Mouse (Mus musculus) heart, postnatal 0 days (tissue): Measurements from ENCODE around the gene Mtmr14.

Experiments
- CTCF ChIP-seq: IDR thresholded peaks from 2 replicates; pipeline ENCODE4 v1.5.1; 2016; ENCODE audit warnings: antibody characterized with exemption, control low read depth, low read depth
- EP300 ChIP-seq: IDR thresholded peaks from 2 replicates; pipeline ENCODE4 v1.6.1; 2016; ENCODE audit warnings: antibody characterized with exemption, low read depth

DNA sequence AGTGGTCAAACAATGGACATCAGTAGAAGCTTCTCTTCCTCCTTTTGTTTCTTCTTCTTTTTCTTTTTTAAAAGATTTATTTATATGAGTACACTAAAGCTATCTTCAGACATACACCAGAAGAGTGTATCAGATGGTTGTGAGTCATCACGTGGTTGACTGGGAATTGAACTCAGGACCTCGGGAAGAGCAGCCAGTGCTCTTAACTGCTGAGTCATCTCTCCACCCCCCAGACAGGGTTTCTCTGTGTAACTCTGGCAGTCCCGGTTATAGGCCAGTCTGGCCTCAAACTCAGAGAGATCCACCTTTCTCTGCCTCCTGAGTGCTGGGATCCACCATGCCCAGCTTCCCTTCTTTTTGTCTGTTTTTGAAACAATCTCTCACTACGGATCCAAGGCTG lies 59.0 kb downstream of the Mtmr14 start:
- TF ChIP-seq EP300 (no peak), CTCF (no peak)
